Mouse (Mus musculus): ENCODE data around the gene Gapdh.

DNA sequence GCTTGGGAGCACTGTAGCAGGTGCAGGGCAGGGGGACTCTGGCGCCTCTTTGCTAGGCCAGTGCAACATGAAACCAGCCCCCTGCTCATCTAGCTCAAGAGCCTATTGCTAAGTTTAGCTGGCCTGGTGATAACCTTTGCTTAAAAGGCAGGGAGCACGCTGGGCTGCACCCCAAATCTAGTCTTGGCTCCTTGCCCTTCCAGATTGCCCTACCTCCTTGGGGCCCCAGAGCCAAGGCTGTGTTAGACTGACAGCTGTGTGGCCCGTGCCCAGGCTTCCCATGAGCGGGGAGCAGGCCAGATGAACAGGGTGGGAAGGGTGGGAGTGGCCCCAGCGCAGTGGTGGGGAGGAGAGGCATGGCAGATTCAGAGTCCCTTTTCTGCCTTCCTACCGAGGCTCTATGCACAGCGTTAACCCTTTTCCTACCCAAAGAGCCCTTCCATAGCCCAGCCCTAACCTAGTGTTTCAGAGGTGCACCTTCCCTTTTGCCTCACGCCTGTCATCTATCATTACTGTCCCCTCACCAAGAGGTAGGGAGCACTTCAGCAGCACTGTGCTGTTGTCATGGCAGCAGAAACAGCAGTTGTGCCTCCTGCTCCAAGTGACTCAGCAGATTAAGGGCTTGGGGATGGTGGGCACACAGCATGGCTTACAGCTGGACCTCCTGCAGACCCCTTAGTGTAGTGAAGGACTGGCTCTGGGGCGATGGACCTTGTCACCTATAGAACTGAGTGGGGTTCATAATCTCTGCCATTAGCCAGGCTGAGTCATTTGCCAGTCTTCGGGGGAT is 789 bp upstream of the Gapdh start:
- TF ChIP-seq CHD2 (IDR thresholded peaks at IDR 0.05; ENCODE audit: low read depth, low read length) (no peak), HCFC1 (IDR thresholded peaks at IDR 0.05; ENCODE audit: borderline replicate concordance, insufficient read depth, low read length) (no peak)
